Mouse (Mus musculus) CD4-positive helper T cell, adult 2 months (primary cell): ENCODE data around the gene Mta2.
"Not testable (repeated sequence)": the region's sequence is repeated elsewhere in the genome, so short reads cannot be mapped to it uniquely, and the experiment has no call there.

ENCODE experiments used
- DNase-seq: peaks from one replicate; pipeline ENCODE4 v3.0.0-alpha.2; 2012; ENCODE audit warnings: low read depth, missing footprints, low spot score

Mta2 gene

DNA sequence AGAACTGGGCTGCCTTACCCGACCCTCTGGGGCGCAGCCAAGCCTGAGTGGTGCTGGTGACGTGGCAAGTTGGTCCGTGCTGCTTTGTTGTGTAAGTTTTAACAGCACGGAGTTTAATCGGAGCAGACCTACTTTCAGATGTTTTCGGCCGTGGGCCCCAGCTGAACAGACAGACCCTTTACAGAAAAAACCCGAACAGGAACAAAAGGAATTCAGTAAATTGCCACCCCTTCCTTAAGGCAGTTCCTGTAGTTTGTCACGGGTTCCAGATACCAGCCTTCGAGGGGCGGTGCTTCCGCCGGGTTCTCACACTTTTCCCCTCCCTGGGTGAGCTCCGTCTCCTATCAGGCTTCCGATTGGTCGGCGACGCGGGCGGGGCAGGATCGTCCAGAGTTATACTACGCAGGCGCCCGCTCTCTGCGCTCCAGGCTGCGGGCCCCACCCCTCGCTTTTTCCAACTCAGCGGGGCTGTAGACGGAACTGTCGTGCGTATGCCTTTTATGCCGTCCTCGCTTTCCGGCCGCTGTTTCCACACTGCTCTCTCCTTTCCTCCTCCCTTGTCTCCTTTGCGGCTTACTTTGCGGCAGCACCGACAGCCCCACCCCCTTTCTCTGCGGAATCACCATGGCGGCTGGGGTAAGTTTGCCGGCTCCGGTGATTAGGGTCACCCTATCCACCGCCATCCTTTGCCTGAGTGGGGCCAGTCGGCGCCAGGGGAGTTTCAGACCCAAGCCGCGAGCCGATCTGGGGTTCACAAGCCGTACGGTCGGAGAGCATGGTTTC is 25.1 kb downstream of the Mta2 start, which contains the start of gene Eef1g:
Gene Eef1g (plus strand): TSS at position 452 of the 783 bp plus-strand sequence.
- peak; percentile 100 for DNase-seq

GRCm38 (mm10) chr19:8967373-8967743 is 25.7 kb downstream of the Mta2 start:
- no peak for DNase-seq

GRCm38 (mm10) chr19:8967893-8968292 is 26.2 kb downstream of the Mta2 start:
- DNase-seq = no peak

DNA sequence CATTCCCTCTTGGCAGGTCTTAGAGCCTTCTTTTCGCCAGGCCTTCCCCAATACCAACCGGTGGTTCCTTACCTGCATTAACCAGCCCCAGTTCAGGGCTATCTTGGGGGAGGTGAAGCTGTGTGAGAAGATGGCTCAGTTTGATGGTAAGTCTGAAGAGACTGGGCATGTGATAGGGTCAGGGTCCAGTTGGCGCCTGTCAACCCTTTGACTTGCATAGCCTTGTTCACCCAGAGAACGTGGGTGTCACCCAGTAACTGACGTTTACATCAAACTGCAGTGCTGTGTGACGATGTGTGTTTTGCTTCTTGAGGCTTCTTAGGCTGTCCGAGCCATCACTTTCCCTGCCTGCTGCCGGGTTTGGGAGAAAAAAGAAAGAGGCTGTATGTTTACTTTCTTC is 30.8 kb downstream of the Mta2 start:
- DNase-seq = not testable (repeated sequence)

GRCm38 (mm10) chr19:8974638-8975037 is 33.0 kb downstream of the Mta2 start:
- no peak for DNase-seq

- no peak for DNase-seq
Observed at GRCm38 (mm10) chr19:8975491-8975890, 33.8 kb downstream of the Mta2 start.

GRCm38 (mm10) chr19:8976535-8976934 is 34.9 kb downstream of the Mta2 start:
- peak; percentile 77 for DNase-seq

DNA sequence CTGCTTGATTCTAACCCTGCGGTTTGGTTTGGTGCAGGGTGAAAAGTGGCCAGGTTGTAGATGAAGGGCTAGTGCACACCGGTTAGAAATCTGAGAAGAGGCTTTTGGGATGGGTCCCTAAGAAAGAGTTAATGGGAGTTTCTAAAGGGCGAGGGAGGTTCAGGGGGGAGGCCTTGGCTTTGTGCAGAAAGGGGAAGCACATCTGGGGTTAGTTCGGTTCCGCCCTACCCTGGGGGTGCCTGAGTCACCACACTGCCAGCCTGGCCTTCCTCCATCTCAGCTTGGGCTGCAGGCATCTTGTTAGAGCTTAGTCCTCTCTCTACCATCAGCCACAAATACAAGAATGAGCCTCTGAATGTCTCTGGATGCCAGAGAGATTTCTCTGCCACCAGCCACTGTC is 39.1 kb downstream of the Mta2 start:
- DNase-seq = peak; percentile 37

DNA sequence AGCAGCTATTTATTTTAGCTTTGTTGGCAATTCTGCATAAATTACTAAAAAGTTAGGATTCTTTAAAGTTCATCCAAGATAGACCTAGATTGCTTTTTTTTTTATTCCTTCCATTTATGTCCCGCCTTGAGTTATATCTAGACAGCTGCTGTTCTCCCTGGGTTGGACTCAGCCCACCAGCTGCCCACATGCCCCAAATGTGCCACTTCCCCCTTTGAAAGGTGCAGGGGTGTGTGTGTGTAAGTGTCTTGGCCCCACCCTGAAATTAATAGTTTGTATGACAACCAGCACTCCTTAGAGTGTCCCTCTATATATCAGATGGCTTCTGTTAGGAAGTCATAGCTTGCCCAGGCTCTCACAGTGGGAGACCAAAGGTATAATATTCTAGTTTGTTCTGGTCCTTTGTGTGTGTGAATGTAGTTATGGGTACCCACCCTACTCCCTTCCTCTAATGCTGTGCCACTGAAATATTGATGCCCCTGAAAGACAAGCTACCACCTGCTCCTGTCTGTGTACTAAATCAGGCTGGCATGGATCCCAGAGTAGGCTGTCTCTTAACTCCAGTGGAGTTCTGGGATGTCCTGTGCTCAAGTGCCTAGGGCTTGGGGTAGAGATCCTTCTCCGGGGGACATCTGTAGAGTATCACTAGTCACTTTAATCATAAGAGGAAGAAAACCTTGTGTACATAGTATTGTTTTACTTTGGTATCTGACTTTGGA is 39.9 kb downstream of the Mta2 start:
- DNase-seq = no peak

DNA sequence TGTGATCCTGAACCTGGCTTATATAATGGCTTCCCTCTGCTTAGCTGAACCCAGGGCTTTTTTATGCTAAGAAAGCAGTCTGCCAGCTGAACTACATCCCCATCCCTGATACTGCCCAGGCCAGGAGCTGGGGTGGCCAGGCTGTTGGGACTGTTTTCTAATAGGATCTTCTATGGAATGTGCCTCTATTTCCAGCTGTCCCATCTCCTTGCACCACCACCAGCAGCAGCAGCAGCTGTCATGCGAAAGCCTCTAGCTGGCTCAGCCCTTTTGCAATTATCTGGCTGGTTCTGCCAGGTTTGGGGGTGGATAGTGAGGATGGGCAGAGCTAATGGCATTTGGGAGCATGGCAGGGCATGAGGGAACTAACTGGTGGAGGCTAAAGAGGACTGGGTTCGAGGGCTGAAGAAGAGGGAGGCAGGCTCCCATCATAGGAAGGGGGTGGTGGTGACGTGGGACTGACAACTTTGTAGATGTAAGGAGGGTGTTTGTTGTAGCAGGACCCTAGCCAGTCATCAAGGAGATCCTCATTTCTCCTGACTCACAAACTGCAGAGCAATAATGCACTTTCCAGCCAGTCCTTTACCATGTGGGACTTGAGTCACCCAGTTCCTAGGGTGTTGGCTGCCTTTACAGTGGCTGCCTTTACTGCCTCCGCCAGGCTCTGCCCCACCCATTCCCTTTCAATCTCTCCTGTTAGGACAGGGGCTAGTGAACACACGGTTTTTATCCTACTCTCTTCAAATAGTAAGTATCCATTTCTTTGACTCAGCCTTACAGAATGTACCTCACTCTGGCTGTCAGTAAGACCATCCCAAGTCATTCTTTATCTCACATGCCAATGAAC is 40.9 kb downstream of the Mta2 start:
- no peak for DNase-seq

- peak; percentile 33 for DNase-seq
Observed at GRCm38 (mm10) chr19:8983150-8983650, 41.5 kb downstream of the Mta2 start.

DNA sequence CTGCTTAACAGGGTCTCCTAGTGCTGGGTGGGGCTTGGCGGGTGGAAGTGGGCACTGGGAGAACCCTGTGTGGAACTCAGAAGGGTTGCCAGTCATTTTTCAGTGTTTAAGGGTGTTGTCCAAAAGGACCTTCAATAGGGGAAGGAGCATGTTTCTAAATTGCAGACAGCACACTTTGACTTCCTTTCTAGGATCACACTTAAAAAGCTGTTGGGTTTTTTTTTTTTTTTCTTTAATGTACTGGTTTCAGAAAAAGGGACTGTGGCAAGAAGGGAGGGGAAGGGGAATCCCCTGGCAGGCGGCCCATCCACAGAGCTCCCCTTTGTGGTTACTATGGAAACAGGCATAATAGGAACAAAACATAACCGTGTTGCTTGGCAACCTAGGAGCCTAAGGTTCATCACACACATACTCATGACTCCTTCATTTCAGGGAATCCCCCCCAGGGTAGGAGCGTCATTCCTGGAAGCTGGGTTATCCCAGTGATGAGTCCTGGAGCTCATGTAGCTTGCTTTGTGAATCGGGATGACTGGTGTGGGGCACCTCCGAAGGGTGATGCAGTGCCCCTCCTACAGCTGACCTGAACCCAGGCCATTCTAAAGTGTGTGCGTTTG is 42.7 kb downstream of the Mta2 start:
- peak; percentile 99 for DNase-seq

GRCm38 (mm10) chr19:8985891-8986290 is 44.2 kb downstream of the Mta2 start:
- no peak for DNase-seq

- no peak for DNase-seq
Observed at GRCm38 (mm10) chr19:8987816-8988215, 46.1 kb downstream of the Mta2 start.

DNA sequence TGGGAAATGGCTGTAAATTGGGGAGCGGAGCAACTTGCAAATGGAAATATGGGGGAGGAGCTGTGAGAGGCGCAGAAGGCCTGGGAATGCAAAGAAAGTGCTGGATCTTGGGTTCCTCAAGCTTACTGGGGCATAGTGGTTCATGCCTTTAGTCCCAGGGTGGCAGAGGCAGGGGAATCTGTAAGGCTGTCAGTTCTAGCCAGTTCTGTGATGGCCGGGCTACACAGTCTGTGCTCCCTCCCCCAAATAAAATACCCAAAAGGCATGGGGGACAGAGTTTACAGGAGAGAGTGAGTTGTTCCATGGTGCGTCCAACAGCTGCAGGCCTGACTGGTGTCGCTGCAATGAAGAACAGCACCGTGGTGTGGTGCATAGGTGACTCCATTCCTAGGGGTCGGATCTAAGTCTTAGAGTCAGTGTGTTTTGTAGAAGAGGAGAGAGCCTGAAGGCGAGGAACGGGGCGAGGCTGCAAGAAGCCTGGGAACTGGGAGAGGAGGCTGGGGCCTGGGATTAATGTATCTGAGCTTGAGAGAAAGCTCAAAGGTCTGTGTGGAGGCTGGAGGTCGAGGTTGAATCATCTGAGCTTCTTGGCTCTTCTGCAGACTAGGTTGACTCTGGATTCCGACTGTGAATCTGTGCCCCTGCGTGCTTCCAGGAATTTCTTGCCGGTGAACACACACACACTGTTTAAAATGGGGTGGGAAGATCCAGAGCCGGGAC is 46.8 kb downstream of the Mta2 start:
- DNase-seq = no peak

DNA sequence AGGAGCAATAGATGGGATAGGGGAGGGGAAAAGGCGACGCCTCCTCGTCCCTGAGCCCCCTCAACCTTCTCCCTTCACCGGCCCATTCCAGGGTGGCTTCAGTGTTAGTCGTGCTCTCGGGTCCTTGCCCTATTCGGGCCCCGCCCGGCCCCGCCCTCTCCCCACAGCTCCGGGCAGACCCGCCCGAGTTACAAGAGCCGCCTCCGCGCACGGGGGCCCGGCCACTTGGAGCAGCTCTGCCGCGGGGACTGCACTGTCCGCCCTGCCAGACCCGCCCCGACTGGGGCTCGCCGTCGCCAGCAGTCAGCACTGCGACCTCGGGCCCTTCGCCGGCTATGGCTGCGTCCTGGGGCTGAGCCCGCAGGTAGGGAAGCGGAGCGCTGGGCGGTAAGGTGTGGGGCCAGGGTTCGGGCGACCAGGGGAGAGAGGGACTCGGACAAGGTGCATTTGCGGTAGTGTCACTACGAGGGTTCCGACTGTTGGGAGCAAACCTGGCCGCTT is 47.4 kb downstream of the Mta2 start, which contains the start of gene Ahnak:
Gene Ahnak (plus strand): TSS at position 219 of the 501 bp plus-strand sequence.
- DNase-seq = peak; percentile 77

- DNase-seq = peak; percentile 77
Observed at GRCm38 (mm10) chr19:8989567-8990431, 48.1 kb downstream of the Mta2 start.

DNA sequence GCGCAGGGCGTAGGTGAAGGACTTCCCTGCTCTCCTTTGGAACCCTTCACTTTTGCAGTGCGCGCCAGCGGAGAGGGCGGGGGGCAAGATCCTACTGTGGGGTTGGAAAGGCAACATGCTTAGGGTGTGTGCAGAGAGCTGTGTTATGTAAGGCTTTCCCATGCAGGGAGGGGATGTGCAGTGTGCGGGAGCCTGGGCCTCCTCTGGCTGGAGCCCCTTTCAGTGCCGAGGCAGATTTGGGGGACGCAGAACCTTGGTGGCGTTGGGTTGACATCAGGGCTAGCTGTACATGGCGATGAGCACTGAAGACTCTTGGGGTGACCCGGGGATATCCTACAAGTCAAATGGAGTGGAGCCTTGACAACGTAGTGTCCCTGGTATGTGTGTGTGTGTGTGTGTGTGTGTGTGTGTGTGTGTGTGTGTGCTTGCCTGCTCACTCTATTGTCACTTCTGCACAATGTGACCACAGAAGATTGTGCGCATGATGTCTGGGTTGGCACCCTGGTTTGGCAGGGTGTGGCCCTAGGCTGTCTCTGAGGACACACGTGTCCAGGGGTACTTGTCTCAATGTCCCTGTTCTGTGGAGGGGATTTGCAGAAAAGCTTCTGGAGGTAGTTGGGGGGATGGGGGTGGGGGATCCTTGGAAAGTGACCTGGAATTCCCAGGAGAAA is 48.9 kb downstream of the Mta2 start:
- peak; percentile 80 for DNase-seq
